Mouse (Mus musculus) kidney, embryonic 16.5 days (tissue): ENCODE results near the gene Nacad. TPM values are rescaled to one million over a fixed set of nuclear protein-coding genes. Genes with fewer than 3 reads are reported as not detected.
A peak's percentile ranks its signal among the peaks of the same experiment; 100 is the strongest.

ENCODE experiments used
- ATAC-seq: fragments of 200-750 bp; cut with Nextera tagmentation; 2 replicates; pipeline ENCODE4 v1.8.0; 2017; ENCODE audit warnings: moderate TSS enrichment; ENCODE audit not compliant: low FRiP score, low TSS enrichment
- H3K27ac ChIP-seq: fragments of 300-500 bp; sonication (generic); 2 replicates; pipeline ENCODE4 v1.5.1; 2014; ENCODE audit warnings: low read length
- H3K27me3 ChIP-seq: fragments of 300-500 bp; sonication (generic); 2 replicates; pipeline ENCODE4 v1.6.1; 2014; ENCODE audit warnings: low read length, control low read depth, mixed read lengths; ENCODE audit not compliant: insufficient read depth
- H3K36me3 ChIP-seq: fragments of 300-500 bp; sonication (generic); 2 replicates; pipeline ENCODE4 v1.6.1; 2014; ENCODE audit warnings: low read length, control low read depth, mixed read lengths; ENCODE audit not compliant: insufficient read depth
- H3K4me1 ChIP-seq: fragments of 300-500 bp; sonication (generic); 2 replicates; pipeline ENCODE4 v1.6.1; 2014; ENCODE audit warnings: low read length, control low read depth, mixed read lengths; ENCODE audit not compliant: insufficient read depth
- H3K4me2 ChIP-seq: fragments of 300-500 bp; sonication (generic); replicated peaks from 2 replicates; pipeline ENCODE4 v1.6.1; 2014; ENCODE audit warnings: low read depth, low read length
- H3K4me3 ChIP-seq: fragments of 300-500 bp; sonication (generic); 2 replicates; pipeline ENCODE4 v1.5.1; 2014; ENCODE audit warnings: mild to moderate bottlenecking, low read length
- H3K9ac ChIP-seq: fragments of 300-500 bp; sonication (generic); replicated peaks from 2 replicates; pipeline ENCODE4 v1.6.1; 2014; ENCODE audit warnings: low read length
- H3K9me3 ChIP-seq: fragments of 300-500 bp; sonication (generic); 2 replicates; pipeline ENCODE4 v1.6.1; 2016; ENCODE audit warnings: low read length, control low read depth
- WGBS: fragments of 180-500 bp; shearing (Covaris S2); extraction: QIAGEN DNeasy Blood & Tissue Kit; methylation state at CpG from one replicate; pipeline ENCODE4 v1.1.7; 2014; 5-methylcytosine and 5-hydroxymethylcytosine counted together
- polyA plus RNA-seq: library from polyadenylated mRNA; unstranded; fragments of >200 nt; fragmentation: Nextera tagmentation; extraction: Ambion mirVana; gene quantifications from 2 replicates; pipeline ENCODE4 v1.2.1, GENCODE M21; 2015

Gene Nacad
- polyA plus RNA-seq, 1 experiment from 2014 or later = 2.0 TPM

DNA sequence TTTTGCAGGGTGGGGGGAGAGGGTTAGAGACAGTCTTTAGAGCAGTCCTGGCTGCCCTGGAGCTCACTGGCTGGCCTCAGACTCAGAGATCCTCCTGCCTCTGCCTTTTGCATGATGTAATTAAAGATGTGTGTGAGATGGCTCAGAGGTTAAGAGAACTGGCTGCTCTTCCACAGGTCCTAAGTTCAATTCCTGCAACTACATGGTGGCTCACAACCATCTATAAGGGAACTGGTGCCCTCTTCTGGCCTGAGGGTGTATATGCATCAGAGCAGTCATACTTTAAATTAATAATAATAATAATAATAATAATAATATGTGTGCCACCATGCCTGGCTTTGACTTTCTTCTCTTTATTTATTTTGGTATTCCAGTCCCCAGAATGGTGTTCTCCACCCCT, 23.8 kb upstream of the Nacad start:
- ATAC-seq = no peak
- no peak overlapping the region for H3K4me2 ChIP-seq
- H3K27ac ChIP-seq = no peak overlapping the region
- H3K4me1 ChIP-seq = peaks cover 11% of the 10 kb centered on the region
- no peak overlapping the region for H3K9ac ChIP-seq
- no peak overlapping the region for H3K4me3 ChIP-seq
- no peaks in the 10 kb centered on the region for H3K36me3 ChIP-seq
- no peaks in the 10 kb centered on the region for H3K27me3 ChIP-seq
- 0 out of 2 replicates have a peak, but pooled peaks cover 3% of the 10 kb centered on the region for H3K9me3 ChIP-seq

- Histone ChIP-seq H3K27ac (no peak overlapping the region), H3K4me3 (no peak overlapping the region), H3K27me3 (no peaks in the 10 kb centered on the region), H3K9ac (no peak overlapping the region), H3K4me2 (no peak overlapping the region), H3K9me3 (0 out of 2 replicates have a peak, but pooled peaks cover 3% of the 10 kb centered on the region), H3K4me1 (peaks cover 22% of the 10 kb centered on the region), H3K36me3 (peaks cover 6% of the 10 kb centered on the region)
- ATAC-seq = 0 out of 2 replicates have a peak, but pooled peaks have one; percentile 36
- WGBS = 17% methylated on average over 4 of the region's 4 CpGs
These were observed 22.7 kb upstream of the Nacad start for GRCm38 (mm10) chr11:6628568-6628967.

- H3K27me3 ChIP-seq = no peaks in the 10 kb centered on the region
- peaks cover 22% of the 10 kb centered on the region for H3K4me1 ChIP-seq
- H3K4me2 ChIP-seq = no peak overlapping the region
- whole genome bisulfite sequencing = 70% methylated on average over 4 of the region's 4 CpGs
- no peak overlapping the region for H3K9ac ChIP-seq
- no peak overlapping the region for H3K4me3 ChIP-seq
- peaks cover 14% of the 10 kb centered on the region for H3K36me3 ChIP-seq
- H3K9me3 ChIP-seq = 0 out of 2 replicates have a peak, but pooled peaks cover 3% of the 10 kb centered on the region
- ATAC-seq = no peak
- no peak overlapping the region for H3K27ac ChIP-seq
These were observed 21.9 kb upstream of the Nacad start for GRCm38 (mm10) chr11:6627731-6628130.

GRCm38 (mm10) chr11:6626388-6626772, 20.5 kb upstream of the Nacad start:
- Histone ChIP-seq H3K4me3 (peak overlapping the region; percentile 86), H3K27me3 (no peaks in the 10 kb centered on the region), H3K4me1 (peaks cover 22% of the 10 kb centered on the region), H3K4me2 (peak overlapping the region; percentile 97), H3K9ac (peak overlapping the region; percentile 95), H3K9me3 (no peaks in the 10 kb centered on the region), H3K27ac (peak overlapping the region; percentile 96), H3K36me3 (peaks cover 22% of the 10 kb centered on the region)
- ATAC-seq = peak; percentile 36
- 13% methylated on average over 16 of the region's 16 CpGs for WGBS

GRCm38 (mm10) chr11:6625478-6626387, 19.9 kb upstream of the Nacad start, which contains the start of gene Tbrg4:
Gene Tbrg4, minus strand, starts transcription at chr11:6626067.
- Histone ChIP-seq H3K4me3 (peak within 1 kb of the TSS; percentile 86), H3K36me3 (peaks cover 27% of the 10 kb centered on the region), H3K9me3 (no peaks in the 10 kb centered on the region), H3K4me1 (peaks cover 22% of the 10 kb centered on the region), H3K4me2 (peak within 1 kb of the TSS; percentile 97), H3K27me3 (no peaks in the 10 kb centered on the region), H3K27ac (peak within 1 kb of the TSS; percentile 96), H3K9ac (peak within 1 kb of the TSS; percentile 95)
- peak; percentile 94 for ATAC-seq
- WGBS = under 1% methylated on average over 65 of the region's 66 CpGs

- H3K27ac ChIP-seq = no peak overlapping the region
- no peaks in the 10 kb centered on the region for H3K9me3 ChIP-seq
- peaks cover 22% of the 10 kb centered on the region for H3K4me1 ChIP-seq
- H3K36me3 ChIP-seq = peaks cover 37% of the 10 kb centered on the region
- H3K4me2 ChIP-seq = peak overlapping the region; percentile 59
- peak overlapping the region; percentile 86 for H3K4me3 ChIP-seq
- ATAC-seq = no peak
- H3K27me3 ChIP-seq = no peaks in the 10 kb centered on the region
- WGBS = 71% methylated on average over 14 of the region's 14 CpGs
- peak overlapping the region; percentile 95 for H3K9ac ChIP-seq
These were observed 18.9 kb upstream of the Nacad start for GRCm38 (mm10) chr11:6624619-6625382.

GRCm38 (mm10) chr11:6623704-6624103, 17.9 kb upstream of the Nacad start:
- Histone ChIP-seq H3K4me3 (no peak overlapping the region), H3K27ac (no peak overlapping the region), H3K4me2 (no peak overlapping the region), H3K4me1 (peaks cover 22% of the 10 kb centered on the region), H3K9ac (no peak overlapping the region), H3K9me3 (no peaks in the 10 kb centered on the region), H3K27me3 (no peaks in the 10 kb centered on the region), H3K36me3 (peaks cover 48% of the 10 kb centered on the region)
- 88% methylated on average over 10 of the region's 10 CpGs for WGBS
- ATAC-seq = no peak

GRCm38 (mm10) chr11:6615250-6616205, 9.7 kb upstream of the Nacad start:
- no peak overlapping the region for H3K4me2 ChIP-seq
- H3K27me3 ChIP-seq = no peaks in the 10 kb centered on the region
- WGBS = 94% methylated on average over 12 of the region's 12 CpGs
- H3K27ac ChIP-seq = no peak overlapping the region
- no peak overlapping the region for H3K9ac ChIP-seq
- no peak for ATAC-seq
- peaks cover 74% of the 10 kb centered on the region for H3K36me3 ChIP-seq
- H3K4me3 ChIP-seq = no peak overlapping the region
- H3K9me3 ChIP-seq = no peaks in the 10 kb centered on the region
- H3K4me1 ChIP-seq = no peaks in the 10 kb centered on the region

- no peak for ATAC-seq
- H3K36me3 ChIP-seq = no peaks in the 10 kb centered on the region
- H3K9me3 ChIP-seq = no peaks in the 10 kb centered on the region
- WGBS = 14% methylated on average over 13 of the region's 13 CpGs
- peak overlapping the region; percentile 4; the same call in 1 of the 2 replicates for H3K9ac ChIP-seq
- peak overlapping the region; percentile 66 for H3K4me2 ChIP-seq
- peak overlapping the region; percentile 42 for H3K4me3 ChIP-seq
- H3K27ac ChIP-seq = no peak overlapping the region
- peaks cover 14% of the 10 kb centered on the region for H3K4me1 ChIP-seq
- peaks cover 31% of the 10 kb centered on the region for H3K27me3 ChIP-seq
These were observed 802 bp downstream of the Nacad start for GRCm38 (mm10) chr11:6605021-6605481.
